Mouse (Mus musculus): ENCODE data around the gene Stub1. TPM values are rescaled to one million over a fixed set of nuclear protein-coding genes. Genes with fewer than 3 reads are reported as not detected.

The Stub1 gene
- total and polyA plus RNA-seq, 3 experiments: 105 to 147 (median 129) TPM

GRCm38 (mm10) chr17:25833961-25834594, 874 bp upstream of the Stub1 start:
- TF ChIP-seq EP300 (IDR thresholded peaks at IDR 0.05; ENCODE audit: insufficient read depth, low read depth, low read length) (no peak), CTCF (IDR thresholded peaks at IDR 0.05) (no peak), POLR2A (IDR thresholded peaks at IDR 0.05; ENCODE audit: insufficient read depth, low read depth, low read length) (no peak)
- Histone ChIP-seq H3K79me2 (replicated peaks; ENCODE audit: control insufficient read depth, insufficient read depth, low read length) (peaks cover 2% of the 10 kb centered on the region), H3K4me1 (ENCODE audit: control insufficient read depth, insufficient read depth, low read length) (peaks cover 26% of the 10 kb centered on the region), H3K36me3 (ENCODE audit: control insufficient read depth, insufficient read depth, low read length) (no peaks in the 10 kb centered on the region; the same call in 1 of the 2 replicates), H3K4me3 (peak overlapping the region; percentile 85), H3K9ac (ENCODE audit: low read depth, low read length) (peak overlapping the region; percentile 84), H3K27me3 (ENCODE audit: control insufficient read depth, insufficient read depth, low read length) (no peaks in the 10 kb centered on the region), H3K27ac (peak overlapping the region; percentile 100)
- WGBS: 10% methylated on average over 6 of the region's 6 CpGs
- intact Hi-C loops (cut with DNase I): loop anchor here (5.0 kb wide), 1 partner anchor 33 kb away; the partner anchor contains the start of gene Mcrip2
- peak; percentile 40 to 56 for DNase-seq

DNA sequence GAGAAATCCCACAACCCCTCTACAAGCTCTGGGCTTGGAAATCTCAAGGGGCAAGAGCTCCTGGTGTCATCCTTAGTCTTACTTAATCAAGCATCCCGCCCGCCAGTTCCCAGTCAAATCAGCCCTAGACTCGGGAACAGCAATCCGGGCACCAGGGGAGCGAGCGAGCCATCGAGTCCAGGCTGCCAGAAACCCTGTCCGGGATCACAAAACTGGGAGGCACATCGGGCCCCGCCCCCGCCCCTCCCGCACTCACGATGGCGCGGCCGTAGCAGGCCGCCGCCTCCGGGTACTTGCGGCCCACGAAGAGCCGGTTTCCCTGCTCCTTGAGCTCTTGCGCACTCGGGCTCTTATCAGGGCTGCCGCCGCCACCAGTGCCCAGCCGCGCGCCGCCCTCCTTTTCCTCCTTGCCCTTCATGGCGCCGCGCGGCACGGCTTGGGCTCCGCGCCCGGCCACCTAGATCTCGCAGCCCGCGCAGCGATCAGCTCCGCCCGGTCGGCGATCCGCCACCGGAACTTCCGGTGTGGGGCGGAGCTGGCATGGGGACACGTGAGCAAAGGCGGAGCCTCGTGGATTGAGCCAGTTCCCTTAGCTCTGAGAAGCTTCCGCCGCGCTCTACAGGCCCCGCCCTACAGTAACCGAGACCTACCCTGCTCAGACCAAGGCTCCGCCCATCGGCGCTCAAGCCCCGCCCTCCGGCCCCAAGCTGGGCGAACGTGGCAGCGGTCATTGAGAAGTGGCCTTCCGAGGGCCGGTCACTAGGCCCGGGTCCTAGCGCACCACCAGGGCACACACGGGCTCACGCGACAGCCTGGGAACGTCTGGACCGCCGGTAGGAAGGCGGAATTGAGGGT, 541 bp downstream of the Stub1 start:
- TF ChIP-seq EP300 (IDR thresholded peaks at IDR 0.05; ENCODE audit: insufficient read depth, low read depth, low read length): 0 out of 2 replicates have a peak, but pooled peaks have one; percentile 8
- TF ChIP-seq CTCF (IDR thresholded peaks at IDR 0.05): no peak
- peak; percentile 83; the same call in 1 of the 2 replicates for TF ChIP-seq POLR2A (IDR thresholded peaks at IDR 0.05; ENCODE audit: insufficient read depth, low read depth, low read length)
- peaks cover 2% of the 10 kb centered on the region for H3K79me2 ChIP-seq (replicated peaks; ENCODE audit: control insufficient read depth, insufficient read depth, low read length)
- H3K4me1 ChIP-seq (ENCODE audit: control insufficient read depth, insufficient read depth, low read length): peaks cover 26% of the 10 kb centered on the region
- intact Hi-C loops (cut with DNase I): loop anchor here (5.0 kb wide), 1 partner anchor 35 kb away; the partner anchor contains the start of gene Mcrip2
- under 1% methylated on average over 77 of the region's 77 CpGs for WGBS
- H3K27ac ChIP-seq: peak overlapping the region; percentile 100
- H3K27me3 ChIP-seq (ENCODE audit: control insufficient read depth, insufficient read depth, low read length): no peaks in the 10 kb centered on the region
- DNase-seq: peak; percentile 100
- no peaks in the 10 kb centered on the region; the same call in 1 of the 2 replicates for H3K36me3 ChIP-seq (ENCODE audit: control insufficient read depth, insufficient read depth, low read length)
- peak overlapping the region; percentile 85 for H3K9ac ChIP-seq (ENCODE audit: low read depth, low read length)
- peak overlapping the region; percentile 85 for H3K4me3 ChIP-seq

- 28% methylated on average over 21 of the region's 21 CpGs for WGBS
- H3K36me3 ChIP-seq (ENCODE audit: control insufficient read depth, insufficient read depth, low read length): no peaks in the 10 kb centered on the region; the same call in 1 of the 2 replicates
- H3K9ac ChIP-seq (ENCODE audit: low read depth, low read length): peak overlapping the region; percentile 85
- TF ChIP-seq CTCF (IDR thresholded peaks at IDR 0.05) (no peak), EP300 (IDR thresholded peaks at IDR 0.05; ENCODE audit: insufficient read depth, low read depth, low read length) (no peak), POLR2A (IDR thresholded peaks at IDR 0.05; ENCODE audit: insufficient read depth, low read depth, low read length) (0 out of 2 replicates have a peak, but pooled peaks have one; percentile 10)
- no peaks in the 10 kb centered on the region for H3K27me3 ChIP-seq (ENCODE audit: control insufficient read depth, insufficient read depth, low read length)
- peaks cover 23% of the 10 kb centered on the region for H3K4me1 ChIP-seq (ENCODE audit: control insufficient read depth, insufficient read depth, low read length)
- H3K27ac ChIP-seq: peak overlapping the region; percentile 100
- intact Hi-C loops (cut with DNase I): loop anchor here (5.0 kb wide), 1 partner anchor 36 kb away; the partner anchor contains the start of gene Mcrip2
- H3K4me3 ChIP-seq: peak overlapping the region; percentile 85
- peaks cover 2% of the 10 kb centered on the region for H3K79me2 ChIP-seq (replicated peaks; ENCODE audit: control insufficient read depth, insufficient read depth, low read length)
- DNase-seq: no peak
Measured at GRCm38 (mm10) chr17:25831451-25832281, 1.5 kb downstream of the Stub1 start.

DNA sequence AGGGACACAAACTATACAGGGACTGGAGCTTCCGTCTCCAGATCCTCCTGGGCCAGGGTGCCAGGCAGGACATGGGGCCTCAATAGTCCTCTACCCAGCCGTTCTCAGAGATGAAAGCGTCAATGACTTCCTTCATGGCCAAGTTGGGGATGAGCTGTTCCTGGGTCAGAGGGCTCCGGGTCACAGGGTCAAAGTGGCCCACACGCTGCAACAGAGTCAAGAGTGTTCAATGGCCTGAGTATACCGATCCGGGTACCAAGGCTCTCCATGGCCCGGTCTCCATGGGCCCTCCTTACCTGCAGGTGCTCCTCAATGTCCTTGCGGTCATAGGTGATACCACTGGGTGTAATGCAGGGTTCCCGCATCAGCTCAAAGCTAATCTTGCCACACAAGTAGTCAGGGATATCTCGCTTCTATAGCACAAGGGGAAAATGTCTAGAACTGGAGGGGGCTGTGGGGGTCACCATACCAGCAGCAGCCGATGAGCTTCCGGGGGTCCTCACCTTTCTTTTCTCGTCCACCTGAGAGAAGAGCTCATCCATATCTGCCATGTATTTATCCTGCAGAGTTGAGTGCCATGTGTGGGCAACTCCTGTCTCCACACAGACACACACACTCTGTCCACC, 2.3 kb downstream of the Stub1 start:
- Histone ChIP-seq H3K79me2 (replicated peaks; ENCODE audit: control insufficient read depth, insufficient read depth, low read length) (peaks cover 2% of the 10 kb centered on the region), H3K36me3 (ENCODE audit: control insufficient read depth, insufficient read depth, low read length) (no peaks in the 10 kb centered on the region; the same call in 1 of the 2 replicates), H3K9ac (ENCODE audit: low read depth, low read length) (no peak overlapping the region), H3K4me3 (no peak overlapping the region), H3K4me1 (ENCODE audit: control insufficient read depth, insufficient read depth, low read length) (peaks cover 20% of the 10 kb centered on the region), H3K27ac (no peak overlapping the region), H3K27me3 (ENCODE audit: control insufficient read depth, insufficient read depth, low read length) (no peaks in the 10 kb centered on the region)
- DNase-seq: no peak
- no peak for TF ChIP-seq POLR2A (IDR thresholded peaks at IDR 0.05; ENCODE audit: insufficient read depth, low read depth, low read length)
- no peak for TF ChIP-seq EP300 (IDR thresholded peaks at IDR 0.05; ENCODE audit: insufficient read depth, low read depth, low read length)
- no peak for TF ChIP-seq CTCF (IDR thresholded peaks at IDR 0.05)
- intact Hi-C loops (cut with DNase I): loop anchor here (5.0 kb wide), 1 partner anchor 36 kb away; the partner anchor contains the start of gene Mcrip2
- 84% methylated on average over 14 of the region's 14 CpGs for WGBS

Data from heart, adult 2 months (tissue).